Mouse (Mus musculus) 3T3-L1 (cell line): ENCODE data around the gene Mfrp.

Experiments
- DNase-seq: peaks from one replicate; pipeline ENCODE4 v3.0.0-alpha.2; 2015; ENCODE audit warnings: low read depth, low spot score

Mfrp gene

DNA sequence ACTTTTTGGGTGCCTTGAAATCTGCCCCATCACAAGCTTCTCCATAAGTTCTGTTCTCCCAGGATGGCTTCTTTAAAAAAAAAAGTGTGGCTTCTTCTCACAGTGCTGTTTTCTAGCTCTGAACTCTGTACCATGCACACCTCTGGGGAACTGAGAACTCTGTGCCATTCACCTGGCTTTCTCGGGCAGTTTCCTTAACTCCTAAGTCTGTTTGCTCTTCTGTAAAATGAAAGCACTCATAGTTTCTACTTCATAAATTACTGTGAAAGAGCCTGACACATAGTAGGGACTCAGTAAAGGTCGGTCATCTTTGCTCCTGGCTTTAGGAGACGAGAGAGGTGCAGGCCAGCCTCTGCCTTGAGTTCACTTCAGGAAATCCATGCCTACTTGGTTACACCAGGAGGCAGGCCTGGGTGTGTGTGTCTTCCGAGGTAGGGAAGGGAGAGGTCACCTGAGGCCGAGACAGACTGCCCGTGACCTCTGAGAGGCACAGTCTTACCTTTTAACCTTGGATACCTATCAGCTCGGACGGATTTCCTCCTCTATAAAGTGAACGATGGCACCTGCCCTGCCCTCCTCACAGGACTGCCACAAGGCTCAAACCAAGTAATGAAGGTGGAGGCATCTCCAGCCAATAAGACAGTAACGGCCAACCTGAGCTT lies 23.3 kb upstream of the Mfrp start:
- no peak for DNase-seq

DNA sequence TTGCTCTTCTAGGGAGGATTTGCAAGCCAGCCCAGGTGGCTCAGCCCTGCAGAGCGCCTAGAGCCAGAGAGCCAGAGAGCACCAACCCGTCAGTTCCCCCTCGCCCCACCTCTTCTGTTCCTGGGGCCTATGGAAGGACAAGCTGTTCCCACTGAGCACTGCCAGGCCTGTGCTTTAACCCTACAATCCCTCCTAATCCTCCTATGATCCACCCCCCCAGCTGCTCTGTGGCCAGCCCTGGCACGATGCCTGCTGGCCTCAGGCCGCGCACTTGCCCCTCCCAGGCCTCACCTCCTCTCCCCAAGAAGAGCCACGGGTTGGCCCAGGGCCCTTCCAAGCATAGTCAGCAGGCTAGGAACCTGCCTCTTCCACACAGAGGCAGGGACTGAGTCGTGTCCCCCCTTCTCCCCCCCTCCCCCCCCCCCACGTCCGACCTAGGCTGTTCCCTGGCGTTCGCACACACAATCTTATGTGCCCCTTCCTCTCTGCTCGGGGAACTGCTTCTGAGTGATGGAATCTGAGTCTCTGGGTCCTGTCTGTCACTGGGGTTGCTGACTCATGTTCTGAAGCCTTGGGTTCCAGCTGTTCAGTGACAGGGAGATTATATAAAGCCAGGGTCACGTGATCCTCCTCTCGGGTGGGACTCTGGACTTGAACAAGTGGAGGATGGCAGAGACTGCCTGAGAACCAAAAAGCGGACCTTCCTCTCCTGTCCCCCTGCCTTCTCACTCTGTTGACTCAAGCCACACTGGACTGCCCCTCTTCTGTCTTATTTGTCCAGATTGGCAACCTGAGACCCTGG lies 22.4 kb upstream of the Mfrp start:
- peak; percentile 87 for DNase-seq

DNA sequence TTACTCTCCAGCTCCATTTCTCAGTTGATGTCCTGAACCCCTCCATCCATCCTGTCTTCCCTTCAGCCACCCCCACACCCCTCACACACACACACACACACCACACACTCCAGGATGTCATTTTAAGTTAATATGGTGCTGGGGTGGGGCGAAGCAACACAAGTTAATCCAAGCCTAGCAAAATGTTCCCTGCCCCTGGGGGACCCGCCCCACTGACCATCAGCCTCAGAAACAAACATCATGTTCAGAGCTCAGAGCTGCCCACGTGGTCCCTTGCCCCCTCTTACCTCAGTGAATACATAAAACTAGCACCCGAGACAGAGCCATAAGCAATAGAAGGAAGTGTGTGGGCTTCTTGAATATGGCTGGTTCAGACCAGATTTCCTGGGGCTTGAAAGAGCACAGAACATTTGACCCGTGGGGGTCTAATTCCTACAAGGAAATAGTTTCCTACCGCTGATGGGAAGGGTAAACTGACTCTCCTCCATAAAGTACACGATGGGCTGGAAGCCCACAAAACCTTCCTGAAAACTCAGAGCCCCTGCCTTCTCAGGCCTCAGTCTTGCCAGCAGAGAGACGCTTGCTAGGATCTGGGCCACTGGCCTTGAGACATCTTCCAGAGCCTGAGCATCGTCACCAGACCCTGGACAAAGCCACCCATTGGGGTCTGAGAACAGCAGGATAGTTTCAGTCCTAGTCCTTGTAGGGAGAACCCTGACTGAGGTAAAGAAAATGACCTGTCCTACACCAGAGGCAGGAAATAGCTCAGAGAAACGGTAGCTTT lies 21.3 kb upstream of the Mfrp start:
- no peak for DNase-seq

DNA sequence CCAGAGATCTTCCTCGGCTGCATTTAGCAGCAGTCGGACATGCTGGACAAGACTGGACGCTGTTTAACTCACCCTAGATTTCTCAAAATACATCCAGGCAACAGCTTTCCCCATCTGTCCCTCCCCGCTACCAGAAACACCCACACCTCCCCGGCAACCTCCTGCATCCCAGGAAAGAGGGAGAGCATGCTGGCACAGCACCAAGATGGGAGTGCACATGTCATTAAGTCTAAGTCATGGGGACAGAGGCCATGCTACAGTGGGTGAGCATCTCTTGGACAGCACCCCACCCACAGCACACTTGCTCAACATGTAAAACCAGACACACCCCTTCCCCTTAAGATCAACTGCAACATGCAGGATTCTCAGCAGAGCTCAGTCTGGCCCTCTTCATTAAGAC lies 20.6 kb upstream of the Mfrp start:
- DNase-seq, result no peak

DNA sequence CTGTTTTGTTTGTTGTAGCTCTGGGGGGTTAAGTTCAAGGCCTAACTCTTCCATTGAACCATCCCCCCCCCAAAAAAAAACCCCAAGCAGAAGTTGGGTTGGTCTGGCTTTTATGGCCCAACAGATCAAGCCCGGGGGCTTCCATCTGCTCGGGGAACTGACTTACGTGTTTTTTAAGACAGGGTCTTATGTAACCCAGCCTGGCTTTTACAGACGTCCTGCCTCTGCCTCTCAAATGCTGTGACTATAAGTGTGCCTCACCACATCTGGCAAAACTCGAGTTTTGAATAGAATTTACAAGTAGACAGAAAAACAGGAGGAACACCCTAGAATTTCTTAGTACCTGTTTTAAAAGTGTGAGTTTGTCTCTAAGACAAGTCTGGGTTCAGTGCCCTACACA lies 19.9 kb upstream of the Mfrp start:
- no peak for DNase-seq

DNA sequence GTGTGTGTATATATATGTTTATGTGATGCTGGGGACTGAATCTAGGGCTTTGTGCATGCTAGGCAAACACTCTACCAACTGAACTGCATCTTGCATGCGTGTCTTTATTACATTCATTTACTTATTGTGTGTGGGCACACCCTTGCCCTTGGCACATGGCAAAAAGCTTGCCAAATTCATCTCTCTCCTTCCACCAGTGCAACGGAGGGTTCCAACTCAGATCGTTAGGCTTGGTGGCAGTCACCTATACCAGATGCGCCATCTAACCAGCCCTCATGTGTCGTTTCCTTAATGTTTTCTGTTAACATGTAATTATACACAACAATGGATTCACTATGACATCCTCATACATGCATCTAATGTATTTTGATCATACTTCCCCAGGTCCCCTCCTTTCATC lies 19.3 kb upstream of the Mfrp start:
- DNase-seq, result no peak

DNA sequence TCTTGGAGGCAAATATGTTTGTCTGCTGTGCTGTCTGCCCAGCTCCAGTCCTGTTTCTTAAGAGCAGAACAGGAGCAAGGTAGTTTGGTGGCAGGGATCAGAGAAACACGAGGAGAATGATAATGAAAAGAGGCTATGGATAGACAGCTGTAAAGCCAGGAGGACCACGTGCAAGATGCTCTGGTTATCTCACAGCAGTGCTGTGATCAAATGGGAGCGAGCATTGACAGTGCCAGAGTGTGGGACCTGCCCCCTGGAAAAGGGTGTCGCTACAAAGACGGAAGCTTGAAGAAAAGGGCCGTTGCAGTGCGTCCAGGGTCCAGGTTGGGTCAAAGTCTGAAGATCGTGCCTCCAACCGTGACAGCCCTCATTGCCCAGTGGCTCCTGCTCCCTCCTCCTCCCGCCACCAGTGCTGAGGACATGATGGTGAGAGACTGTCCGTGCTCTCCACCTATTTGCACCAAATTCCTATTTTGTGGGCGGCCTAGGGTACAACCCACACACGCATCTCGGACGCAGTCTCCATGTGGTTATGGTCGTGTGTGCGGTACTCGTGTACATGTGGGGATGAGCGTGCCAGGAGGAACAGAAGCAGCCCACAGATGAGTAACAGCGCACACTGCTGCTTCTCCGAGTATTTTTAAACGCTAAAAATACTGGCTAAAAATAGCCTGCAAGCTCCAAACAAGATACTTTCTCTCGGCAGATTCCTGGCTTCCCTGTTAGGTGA lies 18.0 kb upstream of the Mfrp start:
- no peak for DNase-seq

DNA sequence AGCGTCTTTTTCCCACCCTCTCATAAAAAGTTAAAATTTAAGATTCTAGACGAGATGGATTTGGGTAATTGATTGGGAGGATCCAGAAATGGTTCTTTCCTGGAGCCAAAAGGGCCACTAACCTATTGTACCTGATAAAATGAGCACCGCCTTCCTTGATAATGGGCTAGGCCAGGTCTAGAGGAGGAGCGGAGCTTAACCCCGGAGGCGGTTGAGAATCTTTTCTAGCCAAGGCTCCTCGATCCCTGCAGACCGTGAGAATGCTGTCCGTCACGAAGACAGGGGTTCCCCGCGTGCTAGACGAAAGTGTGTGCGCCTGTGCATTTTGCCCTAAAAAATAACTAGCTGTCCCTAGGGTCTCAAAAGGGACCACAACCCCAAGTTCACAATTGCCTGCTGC lies 17.3 kb upstream of the Mfrp start:
- no peak for DNase-seq

DNA sequence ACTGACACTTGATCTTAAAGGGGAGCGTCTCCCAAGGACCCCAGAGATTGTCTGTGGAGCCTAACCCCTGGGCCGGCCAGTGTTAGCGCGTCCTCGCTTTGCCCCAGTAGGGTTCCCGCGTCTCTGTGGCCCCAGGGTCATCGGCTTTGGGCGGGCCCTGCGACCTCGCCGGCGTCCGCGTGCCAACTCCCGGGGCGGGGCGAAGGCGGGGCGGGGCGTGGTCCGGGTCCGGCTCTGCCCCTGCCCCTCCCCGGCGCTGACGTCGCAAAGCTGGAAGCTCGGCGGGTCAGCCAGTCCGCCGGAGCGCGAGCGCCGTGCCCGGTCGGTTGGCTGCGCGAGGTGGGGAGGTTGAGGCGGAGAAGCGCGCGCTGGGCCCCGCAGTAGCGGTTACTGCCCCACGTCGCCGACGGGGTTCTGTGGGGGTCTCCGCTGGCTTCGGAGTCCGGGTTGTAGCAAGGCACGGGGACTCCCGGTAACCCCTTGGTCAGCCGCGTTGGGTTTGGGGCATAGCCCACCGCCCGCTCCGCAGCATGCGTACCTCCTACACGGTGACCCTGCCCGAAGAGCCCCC lies 16.8 kb upstream of the Mfrp start:
- DNase-seq, result no peak

DNA sequence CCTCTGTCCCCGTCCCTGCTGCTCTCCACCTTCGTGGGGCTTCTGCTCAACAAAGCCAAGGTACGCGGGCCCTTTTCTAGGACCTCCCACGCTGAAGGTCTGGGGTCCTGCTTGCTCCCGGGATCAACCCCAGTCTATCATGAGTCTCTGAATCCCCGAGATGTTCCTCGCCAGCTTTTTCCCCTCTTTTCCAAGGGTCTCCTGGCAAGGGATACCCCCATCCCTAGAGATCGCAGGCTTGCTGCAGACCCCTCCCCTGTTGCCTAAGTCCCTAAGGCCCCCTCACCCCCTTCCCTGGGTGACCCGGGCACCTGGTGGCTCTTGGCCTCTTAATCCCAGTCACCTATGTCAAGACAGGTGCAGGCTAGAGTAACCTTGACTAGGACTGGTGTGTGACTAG lies 16.3 kb upstream of the Mfrp start:
- no peak for DNase-seq

DNA sequence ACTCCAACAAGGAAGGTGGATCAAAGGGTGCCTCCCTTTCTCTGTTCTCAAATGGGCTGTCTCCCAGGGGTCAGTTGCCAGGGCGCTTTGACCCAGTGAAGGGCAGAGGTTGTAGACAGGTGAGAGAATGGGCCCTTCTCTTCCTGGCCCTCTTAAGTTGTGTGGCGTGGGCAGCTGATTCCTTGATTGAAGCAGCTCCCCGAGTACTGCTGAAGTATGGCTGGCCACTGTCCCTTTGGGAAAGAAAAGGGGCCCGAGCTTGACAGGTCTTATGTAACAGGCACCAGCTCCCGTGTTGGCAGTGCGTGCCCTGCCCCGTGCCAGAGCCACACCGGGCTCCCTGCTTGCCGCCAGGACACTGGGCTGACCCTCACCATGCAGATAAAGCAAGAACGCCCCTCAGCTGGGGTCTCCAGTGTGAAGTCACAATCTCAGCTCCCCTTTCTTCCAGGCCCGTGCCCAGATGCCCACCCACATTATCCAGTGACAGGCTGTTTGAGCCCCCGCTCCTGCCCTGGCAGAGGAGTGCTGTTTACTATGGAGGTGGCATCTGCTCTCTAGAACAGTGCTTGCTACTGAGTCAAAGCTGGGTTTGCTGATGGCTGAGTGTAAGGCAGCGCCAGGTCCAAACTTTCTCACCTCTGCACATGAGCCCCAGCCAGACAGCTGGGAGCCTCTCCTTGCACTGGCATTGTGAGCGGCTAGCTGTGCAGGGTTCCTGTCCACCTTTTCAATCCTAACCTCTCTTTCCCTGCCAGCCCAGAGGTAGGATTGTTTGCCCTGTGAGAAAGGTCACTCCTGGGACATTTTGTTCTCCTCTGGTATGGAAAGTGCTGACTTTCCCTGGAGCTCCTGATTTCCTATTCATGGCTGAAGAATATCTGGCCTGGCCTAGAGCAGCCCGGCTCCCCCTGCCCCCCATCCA lies 15.5 kb upstream of the Mfrp start:
- DNase-seq, result no peak

DNA sequence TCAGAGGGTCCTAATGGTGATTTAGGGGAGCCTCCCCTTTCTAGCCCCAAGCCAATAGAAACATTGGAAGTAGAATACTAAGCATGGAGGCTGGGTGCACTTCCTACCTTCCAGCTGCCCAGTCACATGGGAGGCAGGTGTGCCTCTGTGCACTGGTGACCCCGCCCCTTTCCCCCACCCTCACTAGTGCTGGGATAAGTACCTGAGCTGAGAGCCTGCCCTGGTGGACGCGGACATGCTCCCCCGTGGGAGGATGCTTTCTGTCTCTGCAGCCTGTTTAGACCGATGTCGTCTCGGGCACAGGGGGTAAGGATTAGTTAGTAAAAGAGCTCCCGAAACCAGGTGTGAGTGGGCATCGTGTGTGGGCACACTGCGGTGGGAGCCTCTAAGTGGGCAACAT lies 14.6 kb upstream of the Mfrp start:
- DNase-seq, result no peak

DNA sequence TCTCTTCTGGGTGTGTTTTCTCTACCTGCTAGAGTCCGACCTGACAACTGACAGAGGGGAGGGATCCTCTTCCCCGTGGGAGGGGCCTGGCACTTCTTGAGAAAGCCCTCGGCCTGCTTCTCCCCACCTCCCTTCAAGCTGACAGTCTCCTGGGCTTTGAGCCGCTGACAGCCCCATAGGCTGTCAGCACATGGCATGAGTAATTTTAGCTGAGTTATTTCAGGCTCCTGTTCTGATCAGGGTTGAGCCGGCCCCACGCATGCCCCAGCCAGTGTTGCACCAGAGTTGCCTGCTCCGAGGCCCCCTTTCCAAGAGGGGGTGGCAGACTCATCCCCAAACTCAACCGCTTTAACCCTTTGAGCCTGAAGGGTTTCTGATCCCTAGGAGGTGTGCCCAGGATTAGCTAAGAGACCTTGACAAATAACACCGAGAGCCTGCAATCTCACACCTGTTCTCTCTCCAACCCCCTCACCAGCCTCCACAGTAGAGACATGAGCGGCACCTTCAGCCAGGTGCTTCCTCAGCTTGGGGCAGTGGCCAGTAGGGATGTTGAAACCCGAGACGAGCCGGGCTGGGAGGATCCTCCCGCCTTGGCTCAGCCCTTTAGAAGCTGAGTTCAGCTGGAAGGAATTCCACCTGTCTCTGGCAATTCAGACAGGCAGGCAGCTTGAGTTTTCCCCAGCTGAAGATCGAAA lies 13.6 kb upstream of the Mfrp start:
- DNase-seq, result peak; percentile 68

DNA sequence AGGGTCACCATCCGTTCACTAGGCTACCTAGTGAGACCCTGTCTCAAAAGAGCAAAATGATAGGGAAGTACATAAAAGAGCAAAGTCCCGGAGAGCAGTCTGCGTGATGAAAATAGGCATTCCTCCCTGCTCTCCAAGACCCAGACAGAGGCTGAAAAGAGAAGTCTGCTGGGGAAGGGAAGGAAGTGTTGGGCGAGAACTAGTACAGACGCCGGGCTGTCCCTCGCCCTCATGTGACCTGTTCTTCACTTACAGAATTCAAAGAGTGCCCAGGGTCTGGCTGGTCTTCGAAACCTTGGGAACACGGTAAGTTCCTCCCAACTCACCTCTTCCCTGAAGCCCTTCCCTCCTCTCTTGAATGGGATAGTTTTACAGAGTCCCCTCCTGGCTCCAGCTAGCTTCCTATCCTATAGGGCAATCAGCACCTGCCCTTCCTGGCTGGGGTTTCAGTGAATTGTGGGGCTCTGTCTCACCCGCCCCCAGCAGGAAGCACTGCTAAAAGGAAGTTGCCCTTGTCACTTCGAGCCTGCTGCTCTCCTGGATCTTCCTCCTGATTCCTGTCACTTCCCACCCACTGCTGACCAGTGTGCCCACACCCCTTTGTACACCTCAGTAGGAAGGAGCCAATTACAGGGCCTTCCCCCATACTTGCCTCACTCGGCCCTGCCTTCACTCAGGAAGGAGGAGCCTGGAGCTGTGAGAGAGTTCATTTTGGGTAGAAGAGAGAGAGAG lies 12.5 kb upstream of the Mfrp start:
- no peak for DNase-seq

DNA sequence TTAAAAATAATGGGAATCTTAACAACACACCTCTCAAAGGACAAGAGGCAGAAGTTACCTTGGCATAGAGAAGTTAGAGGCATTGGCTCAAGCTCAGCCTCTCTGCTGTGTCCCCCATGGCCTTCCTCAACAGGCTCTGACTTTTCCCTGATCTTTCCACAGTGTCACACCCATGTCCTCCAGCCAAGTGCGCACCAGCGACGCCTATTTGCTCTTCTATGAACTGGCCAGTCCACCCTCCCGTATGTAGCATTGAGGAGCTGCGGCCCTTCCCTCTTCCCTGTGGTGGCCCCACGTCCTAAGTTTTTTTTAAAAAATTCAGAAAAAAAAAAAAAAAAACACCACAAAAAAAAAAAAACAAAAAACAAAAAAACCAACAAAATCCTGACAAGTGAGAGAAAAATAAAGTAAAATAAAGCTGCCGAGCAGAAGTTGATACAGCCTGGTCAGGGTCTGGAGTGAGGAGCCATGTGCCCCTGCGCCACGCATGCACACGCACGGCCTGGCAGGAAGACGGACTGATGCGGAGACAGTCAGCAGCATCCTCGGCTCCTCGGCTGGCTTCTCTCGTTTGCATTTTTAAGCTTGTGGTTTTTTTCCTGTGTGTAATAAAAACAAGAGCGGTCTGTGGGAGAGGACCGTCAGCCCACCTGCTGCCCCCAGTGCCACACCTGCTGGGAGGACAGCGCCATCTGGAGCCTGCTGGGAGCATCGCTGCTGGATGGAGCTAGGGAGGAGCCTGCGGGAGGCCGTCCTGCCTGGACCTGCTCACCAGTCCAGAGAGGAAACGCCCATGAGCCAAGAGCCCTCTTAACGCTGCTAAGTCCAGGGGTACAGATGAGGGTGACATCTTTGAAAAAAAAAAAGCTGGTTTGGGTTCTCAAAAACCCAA lies 7.7 kb upstream of the Mfrp start:
- DNase-seq, result no peak

DNA sequence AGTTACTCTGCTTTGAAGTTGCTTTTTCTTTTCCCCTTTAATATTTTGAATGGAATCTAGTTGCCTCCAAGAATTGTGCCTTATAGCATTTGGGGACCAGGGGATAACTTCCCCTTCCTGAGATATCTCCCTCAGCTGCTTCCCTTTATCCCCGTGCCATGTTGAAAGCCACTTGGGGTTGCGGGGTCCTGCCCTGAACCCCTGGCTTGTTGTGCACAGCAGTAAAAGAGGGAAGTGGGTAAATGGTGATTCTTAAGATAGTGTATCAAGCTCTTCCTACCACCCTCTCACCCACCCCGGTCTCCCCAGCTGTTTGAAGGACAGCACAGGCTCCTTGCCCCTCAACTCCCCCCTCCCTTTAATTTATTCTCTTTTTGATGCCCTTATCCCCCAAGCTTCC lies 6.8 kb upstream of the Mfrp start:
- no peak for DNase-seq

DNA sequence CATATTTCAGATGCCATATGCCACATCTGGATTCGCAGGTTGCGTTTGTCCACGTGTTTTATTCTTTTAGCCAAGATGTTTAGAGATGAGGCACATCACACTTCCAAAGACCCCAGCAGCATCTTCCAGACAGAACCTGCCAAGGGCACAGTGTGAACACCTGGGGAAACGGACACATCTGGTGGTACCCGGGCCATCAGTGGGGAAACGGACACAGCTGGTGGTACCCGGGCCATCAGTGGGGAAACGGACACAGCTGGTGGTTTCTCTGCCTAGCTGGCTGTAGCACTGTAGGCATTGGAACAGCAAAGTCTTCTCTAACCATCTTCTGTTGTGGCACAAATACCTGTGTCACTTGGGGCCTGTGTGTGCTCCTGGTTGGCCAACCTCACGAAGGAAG lies 5.7 kb upstream of the Mfrp start:
- DNase-seq, result no peak

DNA sequence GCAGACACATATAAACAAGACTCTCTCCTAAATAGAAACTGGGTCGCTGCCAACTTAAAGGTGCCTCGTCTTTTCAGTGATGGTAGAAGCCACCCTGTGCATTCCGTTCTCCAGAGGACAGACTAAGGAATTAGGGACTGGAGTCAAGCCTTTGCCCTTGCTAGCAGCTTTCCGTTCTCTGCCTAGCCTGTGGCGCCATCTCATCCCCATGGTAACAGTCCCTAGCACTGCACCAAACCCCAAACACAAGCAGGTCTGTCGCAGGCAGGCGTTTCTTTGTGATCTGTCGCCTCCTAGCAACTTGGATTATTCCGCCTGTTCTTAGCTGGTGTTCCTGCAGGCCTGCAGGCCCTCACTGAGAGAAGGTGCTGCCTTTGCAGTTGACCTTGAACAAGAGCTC lies 5.0 kb upstream of the Mfrp start:
- DNase-seq, result no peak
